Mouse (Mus musculus) left cerebral cortex, postnatal 25 days (tissue): ENCODE data around the gene Adamtsl5. TPM values are rescaled to one million over a fixed set of nuclear protein-coding genes. Genes with fewer than 3 reads are reported as not detected.
A peak's percentile ranks its signal among the peaks of the same experiment; 100 is the strongest.

Experiments
- DNase-seq, 2 experiments: peaks; one replicate each; pipeline ENCODE4 v3.0.0; 2022; ENCODE audit warnings: low spot score in 2 of 2, mixed read lengths in 1 of 2
- intact Hi-C: fragments of 180-260 bp; cut with DNase I; formaldehyde crosslinking; loops from one replicate; pipeline ENCODE4 v1.15.1; 2025
- total RNA-seq, 2 experiments: library from RNA; stranded (reverse); gene quantifications; 2 replicates each; pipeline ENCODE4 v1.2.3; 2021

Adamtsl5 gene
- total RNA-seq, result 1 to 10 TPM; 5.1 to 7.4 TPM

DNA sequence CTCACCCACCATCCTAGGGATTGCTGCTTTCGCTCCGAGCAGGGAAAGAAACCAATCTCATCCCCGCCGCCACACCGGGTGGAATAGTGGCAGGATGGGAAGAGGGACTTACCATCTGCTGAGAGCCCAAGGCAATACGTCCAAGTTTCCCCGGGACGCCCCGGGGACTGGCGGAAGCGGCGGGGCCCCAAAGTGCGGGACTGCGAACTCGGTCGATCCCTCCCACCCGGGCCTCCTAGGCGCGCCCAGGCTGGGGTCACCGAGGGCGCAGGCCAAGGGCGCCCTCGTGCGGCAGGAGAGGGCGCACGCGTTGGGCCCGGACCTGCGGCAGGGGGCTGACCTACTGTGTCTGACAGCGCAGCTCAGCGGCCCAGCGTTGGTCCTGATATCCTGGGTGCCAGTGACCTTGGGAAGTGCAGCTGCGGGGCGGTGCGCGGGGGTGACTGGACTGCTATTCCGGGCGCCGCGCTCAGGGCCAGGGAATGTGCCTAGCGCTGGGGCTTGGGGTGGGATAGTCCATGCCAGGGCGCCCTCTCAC is at the start of gene Adamtsl5:
Gene Adamtsl5, minus strand, starts transcription at position 169 of the 538 bp plus-strand sequence.
- DNase-seq, result no peak
- intact Hi-C loops, result loop anchor here (2.0 kb wide), 1 partner anchor 54 kb away; the partner anchor contains the start of gene Apc2

DNA sequence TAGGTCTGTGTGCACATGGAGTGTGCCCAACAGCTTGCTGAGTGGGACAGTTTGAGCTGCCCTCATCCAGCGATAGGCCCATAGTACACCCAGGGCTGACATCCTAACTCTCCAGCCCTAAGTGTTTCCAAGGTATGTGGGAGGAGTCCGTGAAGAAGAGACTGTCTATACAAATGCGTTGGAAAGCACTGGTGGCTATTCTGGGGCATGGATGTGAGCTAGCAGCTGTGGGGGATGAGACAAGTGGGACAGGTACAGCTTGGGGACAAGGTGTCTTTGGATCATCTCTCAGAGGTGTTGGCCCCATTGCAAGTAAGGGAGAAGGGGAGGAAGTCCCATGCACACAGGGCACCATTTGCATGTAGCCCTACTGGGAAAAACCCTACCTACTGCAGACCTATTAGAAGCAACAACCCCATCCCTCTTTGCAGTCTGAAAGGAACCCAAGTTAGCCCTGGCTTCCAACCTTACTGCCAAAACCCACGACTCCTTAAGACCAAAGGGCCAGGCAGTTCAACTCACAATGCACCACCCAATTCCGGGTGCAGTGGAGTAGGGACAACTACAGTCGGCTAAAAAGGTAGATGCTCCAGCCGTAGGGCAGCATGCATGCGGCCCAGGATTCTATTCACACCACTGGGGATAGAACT is 49.4 kb upstream of the Adamtsl5 start:
- intact Hi-C loops, result no loop called here
- DNase-seq, result no peak

DNA sequence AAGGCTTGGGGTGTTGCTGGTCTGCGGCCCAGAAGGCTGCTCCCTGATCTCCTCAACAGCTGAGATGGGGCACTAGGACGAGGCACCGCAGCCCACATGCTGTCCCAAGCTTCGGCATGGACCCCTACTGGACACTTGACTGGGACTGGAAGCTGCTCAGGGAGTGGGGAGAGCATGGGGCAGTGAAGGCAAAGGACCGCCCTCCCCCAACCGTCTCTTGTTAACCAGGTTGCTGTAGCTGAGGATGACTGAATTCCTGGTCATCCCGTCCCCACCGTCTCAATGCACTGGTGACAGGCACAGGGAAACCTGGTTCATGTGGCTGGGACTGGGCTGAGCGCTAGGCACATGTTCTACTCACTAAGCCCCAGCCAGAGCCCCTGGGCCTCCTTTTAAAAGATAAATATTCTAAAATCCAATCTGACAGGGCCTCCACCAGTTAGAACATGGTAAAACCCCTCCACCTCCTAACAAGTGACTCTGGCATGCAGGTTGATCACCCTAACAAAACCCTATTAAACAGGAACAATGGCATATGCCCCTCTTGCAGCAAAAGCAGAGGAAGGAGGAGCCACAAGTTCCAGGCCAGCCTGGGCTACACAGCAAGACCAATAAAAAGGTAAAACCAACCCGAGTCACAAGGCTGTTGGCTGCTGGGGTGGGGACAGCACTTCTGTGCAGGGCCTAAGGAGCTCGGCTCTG is 48.8 kb upstream of the Adamtsl5 start:
- DNase-seq, result no peak
- intact Hi-C loops, result no loop called here

DNA sequence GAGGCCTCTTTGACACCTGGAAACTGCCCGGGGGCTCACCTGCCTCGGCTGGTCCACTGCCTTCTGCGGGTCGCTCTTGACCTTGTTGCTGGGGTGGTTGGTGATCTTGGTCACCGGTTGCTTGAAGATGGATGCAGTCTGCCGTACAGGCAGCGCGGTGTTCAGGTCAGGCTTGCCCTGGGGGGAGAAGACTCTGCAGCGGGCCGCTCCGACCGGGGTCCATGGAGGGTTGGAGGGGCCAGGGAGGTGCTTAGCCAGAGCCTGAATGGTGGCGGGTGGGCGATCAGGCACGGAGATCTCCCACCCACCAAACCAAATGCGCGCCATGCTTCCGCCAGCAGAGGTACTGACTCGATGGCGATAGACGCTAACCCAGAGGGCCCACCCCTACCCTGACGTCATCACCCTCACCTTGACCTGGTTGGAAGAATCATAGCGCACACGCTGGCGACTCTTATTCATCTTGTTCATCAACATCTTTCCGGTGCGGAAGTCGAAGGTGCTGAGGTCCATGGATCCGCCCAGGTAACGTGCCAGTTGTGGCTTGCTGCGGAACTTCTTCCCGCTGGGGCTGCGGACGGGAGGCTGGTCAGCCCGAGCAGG is 46.9 kb upstream of the Adamtsl5 start:
- no peak for DNase-seq
- intact Hi-C loops, result no loop called here

DNA sequence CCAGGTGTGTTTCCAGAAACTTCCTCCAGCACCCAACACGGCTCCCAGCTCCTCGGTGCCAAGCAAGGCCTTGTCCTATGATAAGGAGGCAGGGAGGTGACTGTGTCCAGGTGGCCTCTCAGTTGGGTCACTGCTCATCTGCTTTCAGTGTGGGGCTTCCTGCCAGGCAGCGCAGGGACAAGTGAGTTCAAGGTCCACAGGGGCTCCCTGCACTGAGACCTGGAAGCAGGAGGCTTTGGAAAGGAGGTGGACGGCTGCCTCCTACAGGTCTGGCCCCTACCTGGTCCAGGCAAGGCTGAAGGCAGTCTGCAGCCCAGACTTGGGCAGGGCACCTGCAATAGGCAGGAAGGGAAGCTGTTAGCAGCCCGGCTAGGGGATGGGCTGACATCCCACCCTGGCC is 44.5 kb upstream of the Adamtsl5 start:
- DNase-seq, result no peak
- intact Hi-C loops, result no loop called here

DNA sequence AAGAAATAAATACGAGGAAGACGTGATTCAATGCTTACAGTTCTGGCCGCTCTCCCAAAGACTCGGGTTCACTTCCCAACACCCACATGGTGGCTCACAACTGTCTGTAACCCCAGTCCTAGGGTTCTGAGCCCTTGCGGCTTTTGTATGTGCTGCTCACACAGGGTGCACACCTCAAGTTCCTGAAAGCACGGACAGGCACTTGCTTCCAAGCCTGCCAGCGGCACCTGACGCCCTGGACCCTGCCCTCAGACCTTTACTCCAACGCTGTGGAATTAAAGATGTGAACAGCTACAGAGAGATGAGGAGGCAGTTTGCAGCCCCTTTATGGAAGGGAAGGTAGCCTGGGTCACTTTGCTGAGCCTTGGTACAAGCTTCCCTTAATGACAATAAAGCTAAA is 42.5 kb upstream of the Adamtsl5 start:
- DNase-seq, result no peak
- intact Hi-C loops, result no loop called here

DNA sequence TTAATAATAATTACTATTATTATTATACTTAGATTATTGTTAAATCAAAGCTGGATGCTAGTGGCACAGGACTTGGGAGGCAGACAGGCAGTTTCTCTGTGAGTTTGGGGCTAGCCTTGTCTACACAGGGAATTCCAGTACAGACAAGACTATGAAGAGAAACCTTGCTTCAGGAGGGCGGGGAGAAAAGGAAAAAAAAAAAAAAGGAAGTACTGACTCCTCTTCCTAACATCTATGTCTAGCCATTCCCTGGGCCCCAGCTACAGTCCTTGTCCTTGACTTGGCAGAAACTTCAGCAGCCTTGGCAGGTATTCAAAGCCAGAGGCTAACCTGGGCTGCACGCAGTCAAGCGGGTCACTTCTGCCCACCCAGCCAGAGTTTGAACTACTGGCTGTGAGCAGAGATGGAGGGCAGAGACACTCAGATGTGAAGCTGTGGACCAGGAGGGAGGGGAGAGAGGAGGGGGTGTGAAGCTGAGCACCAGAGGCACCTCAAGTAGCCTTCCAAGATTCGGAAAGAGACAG is 41.0 kb upstream of the Adamtsl5 start:
- intact Hi-C loops, result no loop called here
- no peak for DNase-seq

DNA sequence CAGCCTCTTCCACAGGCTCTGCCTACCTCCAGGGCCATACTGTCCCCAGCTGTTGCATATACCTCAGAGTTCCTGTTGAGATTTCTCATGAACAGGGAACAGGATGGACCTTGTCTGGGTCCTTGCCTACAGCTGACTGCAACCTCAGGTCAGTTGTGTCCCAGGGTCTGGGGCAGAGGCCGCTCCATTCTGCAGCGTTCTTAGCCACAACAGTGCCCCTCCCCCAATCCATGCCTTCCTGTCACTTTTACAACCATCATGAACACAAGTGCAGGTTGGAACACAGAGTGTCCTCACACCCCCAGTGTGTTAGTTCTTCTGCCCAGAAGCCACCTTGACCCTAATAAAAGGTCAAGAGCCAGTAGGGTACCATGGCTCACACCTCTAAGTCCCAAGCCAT is 40.5 kb upstream of the Adamtsl5 start:
- no peak for DNase-seq
- intact Hi-C loops, result no loop called here

DNA sequence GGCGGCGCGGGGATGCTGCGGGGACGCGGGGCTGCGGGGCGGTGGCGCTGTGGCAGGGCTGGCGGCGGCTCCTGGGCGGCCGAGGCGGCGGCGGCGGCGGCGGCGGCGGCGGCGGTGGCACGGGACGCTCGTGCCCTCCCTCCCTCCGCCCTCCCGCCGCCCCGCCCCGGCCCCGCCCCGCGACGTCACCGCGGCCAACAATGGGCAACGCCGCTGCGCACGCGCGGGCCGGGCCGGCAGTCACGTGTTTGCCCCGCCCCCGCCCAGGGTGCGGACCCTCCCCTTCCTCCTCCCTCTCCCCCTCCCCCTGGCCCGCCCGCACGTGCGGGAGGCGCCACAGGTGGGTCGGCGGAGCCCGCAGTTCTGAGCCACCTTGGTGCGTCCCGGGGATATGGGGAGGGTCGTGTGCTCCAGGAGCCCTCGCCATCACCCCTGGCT is 39.3 kb upstream of the Adamtsl5 start, which contains the start of gene Mex3d:
Gene Mex3d, minus strand, starts transcription at position 138 of the 438 bp plus-strand sequence.
- intact Hi-C loops, result no loop called here
- DNase-seq, result peak; percentile 82 to 91

DNA sequence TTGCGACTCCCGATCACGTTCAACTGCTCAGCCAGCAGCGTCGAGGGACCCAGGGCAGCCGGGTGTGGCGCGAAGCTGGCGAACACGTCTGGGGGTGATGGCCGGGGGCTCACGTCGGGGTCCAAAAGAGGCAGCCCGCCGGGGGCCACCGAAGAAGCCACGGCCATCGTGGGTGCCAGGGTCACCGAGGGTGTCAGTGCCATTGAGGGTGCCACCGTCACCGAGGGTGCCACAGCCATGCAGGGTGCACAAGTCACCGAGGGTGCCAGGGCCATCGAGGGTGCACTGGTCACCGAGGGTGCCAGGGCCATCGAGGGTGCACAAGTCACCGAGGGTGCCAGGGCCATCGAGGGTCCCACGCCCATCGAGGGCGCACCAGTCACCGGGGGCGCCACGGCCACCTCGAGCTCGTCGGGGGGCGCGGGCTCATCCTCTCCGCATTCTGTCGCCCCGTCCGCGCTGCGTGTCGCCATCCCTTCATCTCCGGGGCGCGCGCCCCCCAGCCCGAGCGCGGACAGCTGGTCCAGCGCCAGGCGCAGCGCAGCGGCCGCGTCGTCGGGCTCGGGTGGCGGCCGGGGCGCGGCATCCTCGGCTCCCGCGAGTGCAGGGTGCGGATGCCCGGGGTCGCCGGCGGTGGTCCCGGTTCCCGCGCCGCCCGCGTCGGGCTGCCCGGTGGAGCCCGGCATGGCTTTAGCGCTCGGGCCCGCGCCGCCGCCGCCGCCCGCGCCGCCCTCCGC is 38.7 kb upstream of the Adamtsl5 start:
- no peak for DNase-seq
- intact Hi-C loops, result no loop called here

DNA sequence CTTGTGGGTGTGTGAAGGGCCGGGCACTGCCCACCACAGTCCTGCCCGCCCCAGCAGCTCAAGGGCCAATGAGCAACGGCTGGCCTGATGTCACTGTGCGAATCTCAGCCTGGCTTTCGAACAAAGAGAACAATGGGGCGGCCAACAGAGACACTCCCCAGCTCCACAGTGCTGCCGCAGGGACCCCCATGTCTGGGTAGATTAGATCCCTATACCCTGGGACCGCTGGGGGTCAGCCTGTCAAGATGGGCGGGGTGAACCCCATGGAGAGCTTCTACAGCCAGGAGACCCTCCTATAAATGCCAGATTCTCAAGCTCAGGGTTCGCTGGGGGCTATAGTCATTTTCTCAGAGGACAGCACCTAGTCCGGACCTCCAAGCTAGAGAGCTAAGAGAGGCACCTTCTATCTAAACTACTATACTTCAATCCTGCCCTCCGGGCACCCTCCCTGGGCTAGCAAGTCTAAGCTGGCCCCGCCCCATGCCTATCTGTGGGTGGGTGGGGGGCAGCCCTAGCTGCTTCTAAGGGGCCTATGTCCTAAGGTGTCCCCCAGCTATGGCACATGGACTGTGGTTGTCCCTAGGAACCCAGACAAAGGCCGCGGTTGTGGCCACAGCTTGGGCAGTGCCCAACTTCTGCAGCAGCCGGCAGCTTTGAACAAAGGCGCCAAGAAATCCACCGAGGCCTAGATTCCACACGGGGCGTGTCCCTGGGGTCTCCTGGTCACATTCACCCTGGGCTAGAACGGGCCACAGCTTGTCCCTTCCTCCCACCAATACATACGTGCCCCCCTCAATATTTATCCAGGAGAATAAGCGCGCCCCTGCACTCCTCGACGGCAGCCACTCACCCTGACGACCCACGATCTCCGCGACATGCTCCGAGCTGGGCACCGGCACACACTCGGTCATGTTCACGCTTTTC is 37.9 kb upstream of the Adamtsl5 start:
- intact Hi-C loops, result no loop called here
- no peak for DNase-seq

DNA sequence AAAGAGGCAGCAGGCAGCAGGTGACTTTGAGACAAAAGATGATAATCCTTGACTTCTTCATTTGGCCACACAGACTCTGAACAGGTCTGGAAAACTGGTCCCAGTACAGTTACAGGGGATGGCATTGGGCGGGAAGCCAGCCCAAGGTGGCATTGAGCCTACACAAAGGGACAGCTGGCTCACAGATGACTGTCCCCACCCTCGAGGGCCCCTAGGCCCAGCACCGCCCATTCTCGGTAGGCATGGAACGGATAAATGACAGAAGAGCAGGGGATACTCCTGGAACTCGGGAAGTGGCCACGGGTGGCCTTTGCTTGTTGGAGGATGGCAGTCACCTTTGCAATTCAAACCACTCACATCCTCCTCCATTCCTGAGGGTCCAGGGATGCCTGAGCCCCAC is 37.1 kb upstream of the Adamtsl5 start:
- intact Hi-C loops, result no loop called here
- DNase-seq, result no peak

DNA sequence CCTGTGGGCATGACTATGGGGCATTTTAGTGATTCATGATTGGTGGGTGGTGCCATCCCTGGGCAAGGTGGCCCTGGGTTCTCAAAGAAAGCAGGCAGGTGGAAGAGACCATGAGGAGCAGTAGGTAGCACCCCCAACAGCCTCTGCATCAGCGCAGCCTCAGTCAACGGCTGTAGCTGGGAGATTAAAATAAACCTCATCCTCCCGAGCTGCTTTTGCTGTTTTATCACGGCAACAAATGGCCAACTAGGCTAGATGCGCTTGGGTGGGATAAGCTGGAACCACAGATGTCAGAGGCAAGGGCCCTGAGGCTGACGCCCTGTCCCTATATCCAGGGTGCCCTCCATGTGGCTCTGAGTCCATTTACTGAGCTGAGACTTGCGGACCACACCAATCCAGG is 36.5 kb upstream of the Adamtsl5 start:
- intact Hi-C loops, result no loop called here
- DNase-seq, result no peak

DNA sequence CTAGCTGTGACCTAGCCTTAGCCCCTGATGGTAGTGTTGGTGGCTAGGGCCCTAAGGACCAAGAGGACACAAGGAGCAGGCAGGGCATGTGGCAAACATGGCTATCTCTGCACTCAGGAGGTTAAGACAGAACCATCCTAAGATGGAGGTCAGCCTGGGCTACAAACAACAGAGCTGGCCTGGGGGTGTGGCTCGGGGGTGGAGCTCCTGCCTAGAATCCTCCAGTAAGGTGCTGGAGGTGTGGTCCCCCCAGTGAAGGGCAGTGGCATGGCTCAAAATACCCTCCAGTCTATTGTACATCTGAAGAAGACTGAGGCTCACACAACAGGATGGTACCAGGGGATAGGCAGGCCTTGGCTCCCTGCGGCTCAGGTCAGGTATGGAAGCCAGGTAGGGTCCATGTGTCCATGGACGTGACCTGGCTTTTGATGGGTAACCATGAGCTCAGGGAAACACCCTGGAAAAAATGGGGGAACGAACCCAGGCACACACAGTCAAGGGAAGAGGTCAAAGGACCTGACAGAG is 36.0 kb upstream of the Adamtsl5 start:
- no peak for DNase-seq
- intact Hi-C loops, result no loop called here

DNA sequence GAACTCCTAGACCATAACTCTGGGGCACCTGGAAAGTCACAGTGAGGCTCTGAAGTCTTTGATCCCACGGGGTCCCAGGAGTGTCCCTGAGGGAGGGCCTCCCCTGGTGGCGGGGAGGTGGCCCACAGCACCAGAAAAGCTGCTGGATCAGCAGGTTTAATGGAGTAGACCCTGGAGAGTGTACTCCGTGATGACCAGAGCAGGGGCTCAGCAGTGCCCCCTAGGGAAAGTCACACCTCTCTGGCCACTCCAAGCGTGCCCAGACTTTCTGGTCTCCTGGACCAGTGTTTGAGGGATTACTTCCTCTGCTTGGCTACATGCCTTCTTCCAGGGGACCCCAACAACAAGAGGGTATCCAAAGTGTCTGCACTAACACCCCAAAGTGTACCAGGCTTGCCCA is 35.2 kb upstream of the Adamtsl5 start:
- intact Hi-C loops, result no loop called here

DNA sequence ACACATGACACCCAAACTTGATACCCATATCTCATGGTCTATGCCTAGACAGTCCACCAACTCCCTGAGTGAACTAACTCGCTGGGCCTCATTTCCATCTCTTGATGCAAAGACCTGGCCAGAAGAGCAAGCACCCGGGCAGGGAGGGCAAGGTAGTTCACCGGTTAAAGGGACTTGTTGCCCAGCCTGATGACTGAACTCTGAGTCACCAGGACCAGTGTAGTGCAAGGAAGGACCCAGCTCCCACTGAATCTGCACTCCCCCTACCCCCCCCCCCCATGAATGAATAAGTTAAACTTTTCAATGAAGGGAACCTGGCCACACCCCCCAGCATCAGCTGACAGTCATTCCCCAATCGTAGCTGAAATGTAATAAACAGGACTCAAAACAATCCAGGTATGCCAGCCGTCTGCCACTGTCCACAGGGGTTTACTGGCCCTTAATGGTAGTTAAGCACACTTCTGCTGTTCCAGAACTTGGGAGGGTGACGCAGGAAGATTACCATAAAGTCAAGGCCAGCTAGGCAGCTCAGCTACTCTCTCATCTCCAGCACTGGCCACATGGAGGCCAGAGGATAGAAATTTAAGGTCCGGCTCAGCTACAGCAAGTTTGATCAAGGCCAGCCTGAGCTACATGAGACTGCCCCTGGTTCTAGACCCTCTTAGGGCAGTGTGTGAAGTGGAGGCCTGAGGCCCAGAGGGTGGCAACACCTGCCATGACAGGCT is 34.6 kb upstream of the Adamtsl5 start:
- DNase-seq, result no peak
- intact Hi-C loops, result no loop called here

More for the DNA sequence above, 35.2 kb upstream of the Adamtsl5 start:
- no peak for DNase-seq

DNA sequence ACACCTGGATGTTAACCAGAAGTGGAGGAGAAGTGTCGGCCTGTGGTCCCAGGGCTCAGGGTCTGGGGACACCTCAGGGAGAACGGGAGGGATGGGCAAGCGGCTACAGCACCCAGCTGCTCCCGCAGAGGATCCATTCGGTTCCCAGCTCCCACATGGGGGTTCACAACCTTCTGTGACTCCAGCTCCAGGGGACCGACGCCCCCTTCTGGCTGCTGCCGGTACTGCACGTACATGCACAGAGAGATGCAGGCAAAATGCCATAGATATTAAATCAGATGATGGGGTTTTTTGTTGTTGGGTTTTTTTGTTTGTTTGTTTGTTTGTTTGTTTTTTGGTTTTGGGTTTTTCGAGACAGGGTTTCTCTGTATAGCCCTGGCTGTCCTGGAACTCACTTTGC is 29.5 kb upstream of the Adamtsl5 start:
- intact Hi-C loops, result loop anchor here (10.0 kb wide), 1 partner anchor 203 kb away; the partner anchor contains the start of genes 1600002K03Rik and Efna2
- no peak for DNase-seq

DNA sequence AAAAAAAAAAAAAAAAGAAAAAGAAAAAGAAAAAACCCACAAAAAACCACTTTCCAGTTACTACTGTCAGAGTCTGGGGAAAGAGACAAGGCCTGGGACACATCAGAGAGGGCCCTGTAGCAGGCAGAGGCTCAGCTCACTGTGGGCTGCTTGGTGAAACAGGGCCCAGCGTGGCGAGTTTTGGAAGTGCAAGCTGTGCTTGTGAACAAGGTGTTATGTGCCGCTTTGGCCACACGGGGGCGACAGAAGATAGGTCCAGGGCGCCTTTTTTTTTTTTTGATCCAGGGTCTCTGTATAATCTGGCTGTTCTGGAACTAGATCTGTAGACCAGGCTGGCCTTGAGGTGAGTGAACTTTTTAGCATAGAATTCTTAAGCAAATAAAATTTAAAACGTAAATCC is 27.9 kb upstream of the Adamtsl5 start:
- DNase-seq, result peak; percentile 82 to 93
- intact Hi-C loops, result loop anchor here (10.0 kb wide), 1 partner anchor 201 kb away; the partner anchor contains the start of genes 1600002K03Rik and Efna2
